Mouse (Mus musculus) frontal cortex, postnatal 25 days (tissue): ENCODE measurements around the gene Dmrt1.

Source experiments
- DNase-seq, 2 experiments: peaks; one replicate each; pipeline ENCODE4 v3.0.0; 2022; ENCODE audit warnings: low spot score in 2 of 2

The Dmrt1 gene

GRCm38 (mm10) chr19:25622291-25623251 lies 117.2 kb downstream of the Dmrt1 start:
- DNase-seq = peak in 1 of 2 experiments; percentile 37

GRCm38 (mm10) chr19:25628490-25628889 lies 123.1 kb downstream of the Dmrt1 start:
- peak; percentile 34 to 60 for DNase-seq

GRCm38 (mm10) chr19:25635119-25635518 lies 129.7 kb downstream of the Dmrt1 start:
- no peak for DNase-seq

GRCm38 (mm10) chr19:25635622-25636244 lies 130.3 kb downstream of the Dmrt1 start:
- peak; percentile 37 to 53 for DNase-seq

GRCm38 (mm10) chr19:25638766-25639361 lies 133.4 kb downstream of the Dmrt1 start:
- DNase-seq = no peak

- DNase-seq = no peak
Measured at GRCm38 (mm10) chr19:25641786-25642185, 136.4 kb downstream of the Dmrt1 start.

- DNase-seq = no peak
Measured at GRCm38 (mm10) chr19:25647136-25647535, 141.7 kb downstream of the Dmrt1 start.

- DNase-seq = no peak
Measured at GRCm38 (mm10) chr19:25648701-25649100, 143.3 kb downstream of the Dmrt1 start.

- DNase-seq = no peak
Measured at GRCm38 (mm10) chr19:25650474-25650873, 145.1 kb downstream of the Dmrt1 start.

- DNase-seq = no peak
Measured at GRCm38 (mm10) chr19:25652560-25652959, 147.1 kb downstream of the Dmrt1 start.
